In the genomic region with DNA sequence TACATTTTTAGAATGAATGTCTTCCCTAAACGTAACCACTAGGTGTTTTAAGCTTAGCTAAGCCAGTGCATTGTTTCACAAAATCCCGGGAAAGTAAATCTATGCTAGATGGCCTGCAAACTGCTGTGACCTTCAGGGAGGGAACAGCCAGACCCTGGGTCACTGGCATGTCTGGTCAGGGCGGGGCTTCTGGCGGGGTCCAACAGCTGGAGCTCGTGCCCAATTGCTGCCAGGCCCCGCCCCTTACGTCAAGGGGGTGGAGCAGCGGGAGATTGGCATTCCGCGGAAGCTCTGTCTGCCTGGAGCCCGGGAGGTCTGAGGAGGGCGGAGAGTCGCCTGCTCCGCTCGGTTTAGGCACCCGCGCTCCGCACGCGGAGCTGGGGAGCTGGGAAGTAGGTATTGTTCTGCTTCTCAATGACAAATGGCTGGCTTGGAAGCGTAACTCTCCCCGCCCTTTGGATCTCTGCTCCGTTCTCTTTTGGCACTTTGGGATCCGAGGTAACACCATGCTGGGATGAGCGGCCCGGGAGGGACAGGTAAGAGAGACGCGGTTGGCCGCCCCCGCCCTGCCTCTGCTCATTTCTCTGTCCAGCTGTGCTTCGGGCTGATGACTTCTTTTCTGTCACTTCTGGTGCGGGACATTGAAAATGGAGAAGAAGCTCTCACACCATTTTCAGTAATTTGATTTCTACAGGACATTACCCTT, we compare ENCODE assay signal across 8 mouse cellular contexts. TPM values are rescaled to one million over a fixed set of nuclear protein-coding genes. Genes with fewer than 3 reads are reported as not detected.
DNase-seq lines count a peak whose midpoint lies in the region; ATAC-seq lines count a peak whose summit lies in the region.

No protein-coding gene starts in this region.

- peaks cover 10% of the 10 kb centered on the region for H3K4me1 ChIP-seq in lung, embryonic 16.5 days (replicated peaks; ENCODE audit: control insufficient read depth, insufficient read depth, low read length)

- H3K27me3 ChIP-seq in lung, embryonic 16.5 days (ENCODE audit: control insufficient read depth, insufficient read depth, low read depth, low read length), result no peaks in the 10 kb centered on the region

- WGBS in lung, embryonic 16.5 days, result under 1% methylated on average over 32 of the region's 32 CpGs

- no peaks in the 10 kb centered on the region for H3K36me3 ChIP-seq in lung, embryonic 16.5 days (ENCODE audit: control insufficient read depth, insufficient read depth, low read length)

- peak overlapping the region; percentile 70 for H3K9ac ChIP-seq in lung, embryonic 16.5 days (ENCODE audit: low read length)

- peak overlapping the region; percentile 91 for H3K4me2 ChIP-seq in lung, embryonic 16.5 days (ENCODE audit: low read depth, low read length)

- H3K4me3 ChIP-seq in lung, embryonic 16.5 days (ENCODE audit: low read length), result peak overlapping the region; percentile 74

- no peaks in the 10 kb centered on the region for H3K9me3 ChIP-seq in lung, embryonic 16.5 days (ENCODE audit: control insufficient read depth, low read length)

- peak overlapping the region; percentile 75 for H3K27ac ChIP-seq in lung, embryonic 16.5 days (ENCODE audit: low read length)

- DNase-seq in MEL-GATA-1-ER (ENCODE audit: extremely low read depth, low read depth), result peak; percentile 83
- peak; percentile 29 for DNase-seq in cerebellum, adult 8-10 months
- peak; percentile 89 for DNase-seq in forelimb bud, embryonic 11.5 days (ENCODE audit: low read depth, low spot score)
- peak; percentile 43 for DNase-seq in layer of hippocampus, adult 9-10 months (ENCODE audit: low spot score)
- DNase-seq in ovary, postnatal 10 days (ENCODE audit: low spot score), result peak; percentile 72
- peak; percentile 78 to 83 for DNase-seq in thymus, postnatal 10 days (ENCODE audit: low spot score in 2 of 2)

- ATAC-seq in hematopoietic stem cell, adult 5-6 weeks (replicated peaks in 1 of 2; ENCODE audit: insufficient read depth in 1 of 2, low FRiP score in 2 of 2, low TSS enrichment in 1 of 2, low read depth in 1 of 2, poor library complexity in 2 of 2, severe bottlenecking in 2 of 2), result peak; percentile 96 to 99
- peak; percentile 99 for ATAC-seq in lung, embryonic 16.5 days (ENCODE audit: low read depth)

RNA-seq across cellular contexts. Expression of gene Commd8, which starts 35.2 kb away (rescaled TPM):
- 57.9 and 60.8 TPM in 2 replicates for total RNA-seq in hematopoietic stem cell, adult 5-6 weeks (2017)
- 127 and 132 TPM in 2 replicates for polyA plus RNA-seq in lung, embryonic 16.5 days (2015; fragmentation: Nextera tagmentation; extraction: Ambion mirVana)

Comparison
In these comparisons a context has a peak if more than half of its experiments do, and no peak if none do; other contexts are left out.
1. Peak in every context shown above with its lines: DNase-seq, ATAC-seq, H3K4me3 ChIP-seq and H3K27ac ChIP-seq.
2. DNase-seq: peak in every context shown above with its lines; median percentile 89 in forelimb bud, embryonic 11.5 days; 83 in MEL-GATA-1-ER; 80 in thymus, postnatal 10 days; 72 in ovary, postnatal 10 days; 43 in layer of hippocampus, adult 9-10 months; 29 in cerebellum, adult 8-10 months.